Mouse (Mus musculus): Measurements from ENCODE around the gene Slc22a8. TPM values are rescaled to one million over a fixed set of nuclear protein-coding genes. Genes with fewer than 3 reads are reported as not detected.

The Slc22a8 gene
- total RNA-seq (2015; ENCODE audit: low replicate concordance) (not detected in 2 replicates), total RNA-seq (2017; ENCODE audit: low replicate concordance) (not detected in 2 replicates)

DNA sequence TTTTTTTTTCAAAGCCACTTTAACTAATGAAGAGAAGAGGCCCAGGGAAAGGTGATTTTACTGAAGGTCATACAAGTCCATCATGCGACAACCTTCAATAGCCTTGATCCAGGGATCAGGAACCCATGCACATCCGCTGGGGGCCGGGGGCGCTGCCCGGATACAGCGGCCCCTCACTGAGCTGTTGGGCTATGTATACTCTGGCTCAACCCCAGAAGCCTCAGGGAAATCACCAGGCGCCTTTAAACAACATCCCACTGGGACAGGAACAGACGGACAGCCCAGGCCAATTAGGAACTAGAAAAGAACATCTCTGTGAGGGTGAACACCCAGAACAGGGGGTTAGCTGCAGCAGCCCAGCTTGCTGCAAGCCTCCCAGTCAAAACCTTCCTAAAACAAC is at the start of gene Slc22a8:
Slc22a8 (plus strand) TSS at position 301 of the 400 bp plus-strand sequence.
- ATAC-seq (replicated peaks; ENCODE audit: low FRiP score, poor library complexity, severe bottlenecking), result no peak

DNA sequence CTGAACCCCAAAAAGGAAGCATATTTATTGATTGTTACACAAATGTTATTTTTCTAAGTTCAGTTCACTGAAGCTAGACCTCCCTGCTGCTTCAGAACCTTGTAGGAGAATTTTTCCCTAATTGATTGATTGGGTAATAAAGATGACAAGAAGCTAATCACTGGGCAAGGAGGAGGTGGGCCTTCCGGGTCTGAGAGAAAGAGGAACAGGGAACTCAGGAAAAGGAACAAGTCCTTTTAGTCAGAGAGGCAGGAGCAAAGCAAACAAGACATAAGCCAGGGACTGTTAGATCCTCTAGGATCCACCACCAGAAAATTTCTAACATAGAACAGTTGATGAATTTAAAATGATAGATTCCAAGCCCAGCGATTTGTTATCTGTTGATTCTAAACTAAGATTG is 32.2 kb upstream of the Slc22a8 start:
- ATAC-seq (replicated peaks; ENCODE audit: low FRiP score, poor library complexity, severe bottlenecking), result no peak

DNA sequence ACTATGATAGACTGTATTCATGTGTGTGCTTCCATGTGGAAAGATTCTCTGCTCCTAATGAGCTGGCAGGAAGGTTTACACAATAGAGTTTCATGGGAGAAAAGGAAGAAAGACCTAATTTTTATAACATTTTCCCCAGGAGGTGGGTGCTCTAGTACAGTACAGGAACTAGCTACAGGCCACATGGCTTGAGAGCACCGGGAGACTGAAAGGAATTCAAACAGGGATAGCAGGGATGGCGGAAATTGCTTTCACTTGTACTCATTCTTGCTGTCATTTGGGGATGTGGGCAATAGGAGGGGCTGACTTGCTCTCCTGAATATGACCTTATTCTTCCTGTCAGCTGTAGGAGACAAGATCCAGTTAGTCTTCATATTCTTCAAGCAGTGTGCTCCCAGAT is 27.0 kb upstream of the Slc22a8 start:
- ATAC-seq (replicated peaks; ENCODE audit: low FRiP score, poor library complexity, severe bottlenecking), result no peak

DNA sequence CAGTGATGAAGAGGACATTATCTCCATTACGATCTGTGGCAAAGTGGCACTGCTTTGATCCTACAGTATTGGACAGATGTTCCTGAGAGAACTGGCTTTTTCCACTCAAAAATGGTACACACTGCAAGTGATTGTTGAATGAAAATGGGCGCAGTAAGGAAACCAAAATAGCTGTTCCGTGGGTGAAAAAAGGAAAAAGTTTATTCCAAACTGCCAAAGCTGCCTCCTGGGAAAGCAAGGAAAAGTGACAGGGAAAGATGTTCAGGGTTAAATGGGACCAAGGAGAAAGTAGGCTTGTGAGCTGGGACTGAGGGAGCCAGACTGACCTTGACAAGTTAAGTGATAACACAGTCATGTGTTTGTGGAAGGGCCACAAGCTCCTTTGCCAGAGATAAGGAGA is 26.6 kb upstream of the Slc22a8 start:
- no peak for ATAC-seq (replicated peaks; ENCODE audit: low FRiP score, poor library complexity, severe bottlenecking)

DNA sequence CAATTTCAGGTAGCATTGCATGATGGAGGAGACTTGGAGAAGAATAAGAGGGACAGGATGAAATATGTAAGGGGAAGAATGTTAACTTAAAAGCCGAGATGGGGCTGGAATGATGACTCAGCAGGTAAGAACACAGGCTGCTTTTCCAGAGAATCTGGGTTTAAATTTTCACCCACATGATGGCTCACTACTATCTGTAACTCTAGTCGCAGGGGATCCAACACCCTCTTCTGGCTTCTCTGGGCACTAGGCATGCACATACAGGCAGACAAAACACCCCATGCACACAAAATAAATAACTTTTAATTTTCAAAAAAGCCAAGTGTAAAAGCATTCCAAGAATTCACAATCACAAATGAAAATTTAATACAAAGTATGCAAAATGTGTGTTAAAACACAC is 25.8 kb upstream of the Slc22a8 start:
- no peak for ATAC-seq (replicated peaks; ENCODE audit: low FRiP score, poor library complexity, severe bottlenecking)

DNA sequence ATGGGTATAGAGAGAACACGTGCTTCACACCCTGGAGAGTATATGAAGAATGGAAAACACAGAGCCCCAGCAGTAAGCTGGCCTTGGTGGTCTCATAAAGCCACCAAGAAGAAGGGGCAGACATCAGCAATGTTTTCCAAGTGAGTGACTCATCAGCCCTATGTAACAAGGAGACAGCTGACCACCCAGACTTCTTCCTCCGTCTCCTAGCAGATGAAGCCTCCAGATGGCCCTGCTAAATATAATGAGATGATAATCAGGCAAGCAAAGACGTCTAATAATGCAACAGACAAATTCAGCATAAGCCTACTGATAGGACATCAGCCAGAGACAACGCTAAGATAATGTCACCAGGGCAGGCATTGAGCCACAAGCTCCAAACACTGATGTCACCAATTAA is 25.1 kb upstream of the Slc22a8 start:
- no peak for ATAC-seq (replicated peaks; ENCODE audit: low FRiP score, poor library complexity, severe bottlenecking)

DNA sequence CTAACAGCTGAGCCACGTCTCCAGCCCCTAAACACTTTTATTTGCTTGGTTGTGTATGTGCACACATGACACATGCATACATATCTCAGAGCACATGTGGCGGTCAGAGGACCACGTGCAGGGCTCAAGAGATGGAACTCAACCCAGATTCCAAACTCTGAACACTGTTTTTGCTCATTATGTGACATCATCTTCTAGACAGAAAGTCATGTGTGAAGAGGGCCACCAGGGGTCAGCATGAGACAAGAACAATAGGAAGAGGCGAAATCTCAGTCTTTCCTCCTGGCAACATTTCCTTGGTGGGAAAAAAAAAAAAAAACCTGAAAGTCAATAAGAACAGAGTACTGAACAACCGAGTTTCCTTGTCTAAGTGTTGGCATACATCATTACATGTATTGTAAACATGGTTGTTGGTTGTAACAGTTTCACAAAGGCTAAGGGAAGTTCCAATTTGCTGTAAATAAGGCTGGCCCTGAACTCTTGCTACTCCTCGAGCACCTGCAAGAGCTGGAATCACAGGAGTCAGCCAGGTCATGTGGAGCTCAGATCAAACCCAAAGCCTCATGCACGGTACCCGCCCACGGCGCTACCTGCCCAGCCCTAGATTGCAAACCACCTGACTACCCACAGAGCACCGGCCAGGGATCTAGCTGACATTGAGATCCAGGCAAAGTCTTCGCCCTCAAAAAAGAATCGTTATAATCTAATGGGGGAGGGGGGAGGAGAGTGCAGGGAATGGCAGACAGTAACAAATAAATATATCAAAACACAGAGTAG is 23.8 kb upstream of the Slc22a8 start:
- no peak for ATAC-seq (replicated peaks; ENCODE audit: low FRiP score, poor library complexity, severe bottlenecking)

DNA sequence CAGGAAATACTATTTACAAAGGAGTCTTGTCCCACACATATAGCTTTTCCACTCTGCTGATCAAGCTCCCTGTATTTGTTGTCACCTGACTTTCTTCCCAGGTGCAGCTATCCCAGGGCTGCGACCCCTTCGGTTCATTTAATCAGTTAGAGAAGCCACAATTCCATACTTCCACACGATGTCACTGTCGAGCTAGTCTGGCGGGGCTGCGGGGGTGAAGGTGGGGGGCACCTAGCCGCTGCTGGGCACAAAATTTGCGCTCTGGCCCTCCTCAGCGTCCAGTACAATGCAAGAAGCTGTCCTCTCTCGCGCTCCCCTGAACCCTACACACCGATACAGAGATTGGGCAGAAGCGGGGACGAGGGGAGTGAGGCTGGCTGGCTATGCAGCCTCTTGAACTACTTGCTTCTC is 21.6 kb upstream of the Slc22a8 start:
- ATAC-seq (replicated peaks; ENCODE audit: low FRiP score, poor library complexity, severe bottlenecking), result no peak

DNA sequence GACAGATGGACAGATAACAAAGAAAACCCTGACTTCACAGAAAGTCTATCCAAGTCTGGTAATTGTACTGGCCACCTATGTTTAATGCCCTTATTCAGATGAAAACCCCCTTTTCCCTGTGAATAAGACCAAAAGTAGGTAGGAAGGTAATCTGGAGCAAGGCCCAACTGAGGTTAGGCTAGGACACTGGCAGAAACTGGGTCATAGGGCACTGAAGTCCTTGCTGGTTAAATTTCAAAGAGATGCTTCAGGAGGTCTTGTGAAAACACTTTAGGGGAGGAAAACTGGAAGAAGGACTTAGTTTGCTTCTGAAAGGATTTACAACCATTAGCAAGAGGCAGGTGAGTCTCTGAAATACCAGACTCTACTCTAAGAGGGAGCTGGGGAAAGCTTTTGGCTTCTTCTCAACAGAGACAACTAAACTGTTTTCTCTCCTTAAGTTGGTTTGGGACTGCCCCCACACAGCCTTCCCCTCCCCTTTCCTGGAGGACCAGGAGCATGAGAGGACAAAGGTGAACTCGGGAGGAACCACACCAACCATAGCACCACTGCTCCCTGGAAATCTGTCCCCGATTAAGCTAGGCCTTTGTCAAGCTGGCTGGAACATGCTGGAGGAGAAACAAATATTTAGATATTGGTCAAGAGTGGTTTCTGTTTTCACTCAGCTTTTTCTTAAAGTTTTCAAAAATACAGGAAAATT is 20.6 kb upstream of the Slc22a8 start:
- ATAC-seq (replicated peaks; ENCODE audit: low FRiP score, poor library complexity, severe bottlenecking), result no peak

DNA sequence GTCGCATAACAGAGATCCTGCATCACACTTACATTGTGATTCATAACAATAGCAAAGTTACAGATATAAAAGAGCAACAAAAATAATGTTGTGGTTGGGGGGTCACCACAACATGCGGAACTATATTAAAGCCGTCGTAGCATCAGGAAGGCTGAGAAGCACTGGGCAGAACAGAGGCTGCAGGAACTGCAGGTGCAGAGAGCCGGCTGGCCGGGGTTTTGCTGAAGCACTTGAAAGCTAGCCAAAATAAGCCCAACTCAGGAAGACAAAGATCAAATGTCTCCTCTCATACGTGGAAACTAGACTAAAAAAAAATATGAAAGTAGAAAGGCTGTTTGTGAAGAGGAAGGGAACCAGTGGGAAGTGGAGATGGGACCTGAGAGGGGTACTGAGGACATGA is 19.3 kb upstream of the Slc22a8 start:
- ATAC-seq (replicated peaks; ENCODE audit: low FRiP score, poor library complexity, severe bottlenecking), result no peak

DNA sequence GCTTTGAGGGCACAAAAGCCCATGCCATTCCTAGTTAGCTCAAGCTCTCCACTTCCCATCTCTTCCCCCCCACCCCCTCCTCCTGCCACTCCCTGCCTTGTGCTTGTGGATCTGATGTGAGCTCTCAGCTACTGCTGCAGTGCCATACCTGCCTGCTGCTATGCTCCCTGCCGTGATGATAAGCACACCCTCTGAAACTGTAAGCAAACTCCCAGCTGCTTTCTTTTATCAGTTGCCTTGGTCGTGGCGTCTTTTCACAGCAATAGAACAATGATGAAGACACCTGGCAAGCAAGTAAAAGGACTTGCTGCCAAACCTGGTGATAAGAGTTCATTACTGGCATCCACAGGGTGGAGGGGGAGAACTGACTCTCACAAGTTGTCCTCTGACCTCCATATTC is 18.6 kb upstream of the Slc22a8 start:
- no peak for ATAC-seq (replicated peaks; ENCODE audit: low FRiP score, poor library complexity, severe bottlenecking)

DNA sequence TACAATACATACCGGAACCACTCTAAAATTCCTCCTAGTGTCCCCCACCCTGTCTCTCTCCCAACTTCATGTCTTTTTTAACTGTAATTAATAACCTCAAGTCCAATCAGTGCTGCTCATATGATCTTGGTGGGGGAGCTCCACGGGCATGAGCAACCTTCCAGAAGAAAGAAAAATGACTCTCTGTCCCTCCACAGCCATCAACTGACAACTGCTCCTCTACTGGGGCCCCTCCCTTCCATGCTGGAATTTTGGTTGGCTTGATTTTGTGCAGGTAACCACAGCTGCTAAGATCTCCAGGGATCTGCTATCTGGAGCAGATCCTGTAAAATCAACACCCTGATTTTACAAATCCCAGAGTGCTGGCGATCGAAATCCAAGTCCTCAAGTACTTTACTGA is 13.6 kb upstream of the Slc22a8 start:
- no peak for ATAC-seq (replicated peaks; ENCODE audit: low FRiP score, poor library complexity, severe bottlenecking)

DNA sequence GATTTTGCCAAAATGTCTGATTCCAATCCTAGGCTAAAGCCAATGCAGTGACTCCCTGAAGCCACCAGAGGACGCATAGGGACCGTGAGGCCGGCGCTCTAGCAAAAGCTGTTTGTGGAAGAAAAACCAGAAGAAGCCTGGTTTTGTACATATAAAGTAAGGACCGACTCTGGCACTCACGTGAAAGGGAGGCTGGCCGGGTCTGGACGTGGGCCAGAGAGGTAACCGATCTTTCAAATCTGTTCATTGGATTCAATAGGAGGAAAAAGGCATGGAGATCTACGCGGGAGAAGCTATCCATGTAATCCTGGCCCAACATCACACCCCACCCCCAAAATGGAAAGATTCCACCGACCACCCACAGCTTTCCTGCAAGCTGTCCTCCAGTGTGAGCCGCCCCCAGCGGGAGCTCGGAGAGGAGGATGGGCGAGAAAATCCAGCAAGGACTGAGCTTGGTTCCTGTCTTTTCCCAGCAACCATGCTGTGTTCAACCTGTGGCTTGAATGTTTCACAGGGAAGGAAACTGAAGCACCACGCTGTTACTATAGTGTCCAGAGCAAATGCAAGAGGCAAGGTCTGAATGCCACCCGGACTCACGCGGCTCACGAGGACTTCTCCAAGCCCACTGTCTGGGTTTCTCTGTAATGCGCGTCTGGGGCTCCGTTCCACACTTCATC is 12.6 kb upstream of the Slc22a8 start:
- peak; percentile 52; the same call in 1 of the 2 replicates for ATAC-seq (replicated peaks; ENCODE audit: low FRiP score, poor library complexity, severe bottlenecking)

DNA sequence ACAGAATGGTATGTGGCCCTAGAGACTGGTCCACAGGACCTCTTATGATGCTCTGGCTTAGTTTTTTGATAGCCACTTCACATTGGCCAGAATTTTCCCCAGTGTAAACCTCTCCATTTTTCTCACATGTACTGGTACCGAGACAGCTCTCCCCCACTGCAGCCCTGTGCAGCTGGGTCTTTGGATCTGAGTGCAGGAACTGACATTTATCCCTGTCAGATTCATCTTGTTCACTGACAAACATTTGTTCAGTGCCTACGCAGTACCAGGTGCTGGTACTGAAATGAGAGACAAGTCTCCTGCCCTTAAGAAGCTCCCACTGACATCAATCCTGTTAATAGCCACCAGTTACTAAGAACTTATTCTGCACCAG is 12.1 kb upstream of the Slc22a8 start:
- ATAC-seq (replicated peaks; ENCODE audit: low FRiP score, poor library complexity, severe bottlenecking), result no peak

DNA sequence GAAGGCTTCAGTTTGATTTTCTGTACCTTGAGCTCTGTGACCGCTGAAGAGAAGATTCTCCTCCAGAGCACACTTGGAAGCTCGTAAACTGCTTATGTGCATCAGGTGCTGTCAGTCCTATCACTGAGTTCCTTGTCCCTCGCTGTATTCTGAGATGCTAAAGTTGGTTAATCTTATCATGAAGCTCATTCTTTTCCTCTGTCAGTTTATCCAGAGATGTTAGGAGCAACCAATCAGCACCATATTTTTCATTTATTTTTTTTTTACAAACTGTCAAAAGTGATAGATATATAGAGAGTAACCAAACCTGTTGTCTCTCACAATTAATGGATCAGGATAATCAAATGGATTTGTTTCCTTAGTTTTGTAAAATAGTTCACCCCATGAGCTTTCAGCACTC is 5.8 kb upstream of the Slc22a8 start:
- no peak for ATAC-seq (replicated peaks; ENCODE audit: low FRiP score, poor library complexity, severe bottlenecking)

DNA sequence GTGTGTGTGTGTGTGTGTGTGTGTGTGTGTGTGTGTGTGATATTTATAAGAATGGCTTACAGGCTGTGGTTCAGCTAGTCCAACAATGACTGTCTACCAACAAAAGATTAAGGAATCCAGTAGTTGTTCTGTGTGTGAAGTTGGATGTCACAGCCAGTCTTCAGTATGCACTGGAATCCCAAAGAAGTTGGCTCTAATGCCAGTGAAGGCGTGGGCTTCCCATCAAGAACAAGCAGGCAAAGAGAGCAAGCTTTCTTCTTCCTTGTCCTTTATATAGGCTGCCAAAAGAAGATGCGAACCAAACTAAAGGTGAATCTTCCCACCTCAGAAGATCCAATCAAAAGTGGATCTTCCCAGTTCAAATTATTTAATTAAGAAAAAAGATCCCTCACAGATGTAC is 5.2 kb upstream of the Slc22a8 start:
- ATAC-seq (replicated peaks; ENCODE audit: low FRiP score, poor library complexity, severe bottlenecking), result no peak

DNA sequence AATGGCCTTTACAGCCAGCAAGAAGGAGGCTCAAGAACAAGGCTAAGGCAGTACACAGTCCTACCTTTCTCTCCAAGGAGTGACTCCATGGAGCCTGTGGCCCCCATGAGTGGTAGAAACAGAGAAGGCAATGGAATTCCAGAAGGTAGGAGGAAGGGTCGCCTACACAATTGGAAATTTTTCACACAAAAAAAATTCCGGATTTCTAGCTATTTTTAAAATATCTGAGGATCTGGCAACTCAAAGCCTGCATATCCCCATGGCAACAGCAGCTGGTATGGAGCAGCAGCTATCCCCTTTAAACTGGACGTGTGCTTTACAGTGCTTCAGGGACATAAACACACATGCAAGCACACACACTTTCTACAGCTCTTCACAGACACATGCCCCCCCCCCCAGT is 4.7 kb upstream of the Slc22a8 start:
- no peak for ATAC-seq (replicated peaks; ENCODE audit: low FRiP score, poor library complexity, severe bottlenecking)

DNA sequence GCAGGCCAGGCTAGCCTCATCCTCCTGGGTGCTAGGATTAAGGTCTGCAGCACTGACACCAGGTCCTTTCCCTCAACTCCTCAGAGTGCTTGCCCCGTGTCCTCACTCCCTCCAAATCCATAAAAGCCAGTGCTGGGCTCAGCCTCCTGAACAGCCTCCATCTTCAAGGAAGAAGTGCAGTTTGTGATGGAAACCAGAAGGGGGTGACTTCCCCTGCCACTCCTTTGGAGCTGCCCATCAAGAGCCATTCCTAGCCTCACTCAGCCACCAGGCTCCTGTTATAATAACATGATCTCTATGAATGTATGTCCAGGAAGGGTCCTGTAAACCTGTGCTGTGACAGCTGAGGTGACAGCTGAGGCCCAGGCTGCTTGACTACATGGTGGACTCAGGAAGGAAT is 3.7 kb upstream of the Slc22a8 start:
- ATAC-seq (replicated peaks; ENCODE audit: low FRiP score, poor library complexity, severe bottlenecking), result no peak

DNA sequence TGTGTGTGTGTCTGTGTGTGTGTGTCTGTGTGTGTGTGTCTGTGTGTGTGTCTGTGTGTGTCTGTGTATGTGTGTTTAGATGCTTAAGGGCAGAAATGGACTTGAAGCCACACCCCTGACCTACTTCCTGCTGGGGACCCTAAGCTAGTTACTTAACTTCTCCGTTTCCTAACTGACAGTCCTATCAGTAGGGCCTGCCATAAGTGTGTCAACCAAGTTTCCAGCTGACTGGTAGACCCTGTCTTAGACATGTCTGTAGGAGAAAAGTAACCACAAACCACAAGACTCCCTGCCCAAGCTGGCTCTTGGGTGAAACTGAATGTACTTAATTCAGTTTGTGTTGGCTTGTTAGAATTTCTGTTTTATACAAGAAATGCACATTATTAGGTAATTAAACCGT is 1.1 kb downstream of the Slc22a8 start:
- ATAC-seq (replicated peaks; ENCODE audit: low FRiP score, poor library complexity, severe bottlenecking), result no peak

DNA sequence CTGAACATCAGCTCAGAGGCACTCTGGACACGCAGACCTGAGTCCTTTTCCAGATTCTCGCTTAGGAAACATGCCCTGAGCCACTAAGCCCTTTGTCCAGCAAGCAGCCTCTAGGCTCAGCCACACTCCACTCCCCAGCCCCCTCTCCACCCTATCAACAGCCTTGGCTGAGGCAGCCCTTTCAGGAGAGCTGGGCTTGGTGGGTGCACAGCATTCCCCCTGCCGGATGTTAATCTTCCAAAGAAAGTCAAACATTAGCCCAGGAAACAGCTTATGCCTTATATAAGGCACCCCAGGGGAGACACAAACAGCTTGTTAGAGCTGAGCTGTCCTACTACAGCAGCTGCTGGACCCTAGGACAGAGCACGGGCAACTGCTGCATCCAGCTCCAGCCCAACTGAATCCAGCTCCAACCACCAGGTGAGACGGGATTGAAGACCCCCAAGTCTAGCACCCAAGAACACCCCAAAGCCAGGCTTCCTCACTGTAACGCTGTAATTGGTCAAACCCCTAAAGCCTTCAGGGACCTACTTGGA is 1.9 kb downstream of the Slc22a8 start:
- no peak for ATAC-seq (replicated peaks; ENCODE audit: low FRiP score, poor library complexity, severe bottlenecking)

DNA sequence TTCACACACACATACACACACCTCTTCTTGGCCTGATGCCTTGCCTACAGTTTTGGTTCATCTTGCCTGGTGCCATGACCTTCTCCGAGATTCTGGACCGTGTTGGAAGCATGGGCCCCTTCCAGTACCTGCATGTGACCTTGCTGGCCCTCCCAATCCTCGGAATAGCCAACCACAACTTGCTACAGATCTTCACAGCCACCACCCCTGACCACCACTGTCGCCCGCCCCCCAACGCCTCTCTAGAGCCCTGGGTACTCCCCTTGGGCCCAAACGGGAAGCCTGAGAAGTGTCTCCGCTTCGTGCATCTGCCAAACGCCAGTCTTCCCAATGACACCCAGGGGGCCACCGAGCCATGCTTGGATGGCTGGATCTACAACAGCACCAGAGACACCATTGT is 2.8 kb downstream of the Slc22a8 start:
- ATAC-seq (replicated peaks; ENCODE audit: low FRiP score, poor library complexity, severe bottlenecking), result no peak
